In genomic region chr6:94107401-94108107, GRCm38 (mm10) we compare ENCODE assay signal across 18 mouse cellular contexts.
DNase-seq lines count a peak whose midpoint lies in the region; ATAC-seq and TF ChIP-seq lines count a peak whose summit lies in the region.
"Had no signal": no experiment of that assay in that cellular context is flagged by ENCODE, and none has a peak within 500 bp of the region (broad histone marks: within the 10 kb centered on the region; RNA-seq: fewer than 3 reads in every experiment).

No protein-coding gene starts in this region.

- H3K27me3 ChIP-seq in C2C12 (ENCODE audit: control insufficient read depth, insufficient read depth, insufficient read length), result no peaks in the 10 kb centered on the region
- H3K27me3 ChIP-seq in limb, embryonic 15.5 days, result no peaks in the 10 kb centered on the region
- H3K27me3 ChIP-seq: forebrain, embryonic 13.5 days; heart, embryonic 15.5 days; hindbrain, embryonic 13.5 days; lung, embryonic 15.5 days; midbrain, embryonic 13.5 days; stomach, embryonic 15.5 days had no signal

- WGBS in limb, embryonic 15.5 days, result 20% methylated on average over 11 of the region's 11 CpGs

- H3K9ac ChIP-seq in limb, embryonic 15.5 days, result no peak overlapping the region
- H3K9ac ChIP-seq: forebrain, embryonic 13.5 days; heart, embryonic 15.5 days; hindbrain, embryonic 13.5 days; lung, embryonic 15.5 days; midbrain, embryonic 13.5 days; stomach, embryonic 15.5 days had no signal

- TF ChIP-seq CTCF in C2C12 (IDR thresholded peaks at IDR 0.05; ENCODE audit: control insufficient read depth, insufficient read depth, insufficient read length), result no peak

- no peak overlapping the region for H3K4me2 ChIP-seq in limb, embryonic 15.5 days
- H3K4me2 ChIP-seq: forebrain, embryonic 13.5 days; heart, embryonic 15.5 days; hindbrain, embryonic 13.5 days; lung, embryonic 15.5 days; midbrain, embryonic 13.5 days; stomach, embryonic 15.5 days had no signal

- H3K79me3 ChIP-seq in C2C12 (ENCODE audit: low read depth), result peaks cover 2% of the 10 kb centered on the region

- H3K9me3 ChIP-seq in limb, embryonic 15.5 days, result no peaks in the 10 kb centered on the region
- H3K9me3 ChIP-seq: embryonic facial prominence, embryonic 10.5 days; forebrain, embryonic 13.5 days; heart, embryonic 15.5 days; hindbrain, embryonic 13.5 days; lung, embryonic 15.5 days; midbrain, embryonic 13.5 days; stomach, embryonic 15.5 days had no signal

- peak; percentile 19 for DNase-seq in kidney, postnatal 10 days
- no peak for DNase-seq in kidney, adult 11 months
- peak; percentile 59 for DNase-seq in 3T3-L1 (ENCODE audit: low read depth, low spot score)
- DNase-seq in frontal cortex, postnatal 25 days (ENCODE audit: low spot score in 2 of 2), result no peak
- DNase-seq in thymus, postnatal 4 days, result no peak
- DNase-seq: adrenal gland, postnatal 10 days; cerebellum, postnatal 25 days; thymus, postnatal 25 days had no signal

- no peak overlapping the region for H3ac ChIP-seq in C2C12 (ENCODE audit: control insufficient read depth, insufficient read length, low read depth)

- no peak overlapping the region for H3K27ac ChIP-seq in limb, embryonic 15.5 days
- H3K27ac ChIP-seq: embryonic facial prominence, embryonic 10.5 days; forebrain, embryonic 13.5 days; heart, embryonic 15.5 days; hindbrain, embryonic 13.5 days; lung, embryonic 15.5 days; midbrain, embryonic 13.5 days; stomach, embryonic 15.5 days had no signal

- peaks cover 20% of the 10 kb centered on the region for H3K4me1 ChIP-seq in limb, embryonic 15.5 days
- H3K4me1 ChIP-seq: midbrain, embryonic 13.5 days had no signal

- H3K36me3 ChIP-seq in C2C12 (ENCODE audit: control insufficient read depth, insufficient read depth), result no peaks in the 10 kb centered on the region
- H3K36me3 ChIP-seq in limb, embryonic 15.5 days, result no peaks in the 10 kb centered on the region
- H3K36me3 ChIP-seq: embryonic facial prominence, embryonic 10.5 days; heart, embryonic 15.5 days; hindbrain, embryonic 13.5 days; lung, embryonic 15.5 days; midbrain, embryonic 13.5 days; stomach, embryonic 15.5 days had no signal

- peaks cover 30% of the 10 kb centered on the region for H3K79me2 ChIP-seq in C2C12 (ENCODE audit: control insufficient read depth, insufficient read depth)

- H3K4me3 ChIP-seq in C2C12 (ENCODE audit: insufficient read depth, poor library complexity, severe bottlenecking), result no peak overlapping the region
- H3K4me3 ChIP-seq in limb, embryonic 15.5 days, result no peak overlapping the region
- H3K4me3 ChIP-seq: embryonic facial prominence, embryonic 10.5 days; forebrain, embryonic 13.5 days; heart, embryonic 15.5 days; hindbrain, embryonic 13.5 days; lung, embryonic 15.5 days; midbrain, embryonic 13.5 days; stomach, embryonic 15.5 days had no signal

- 0 out of 2 replicates have a peak, but pooled peaks have one; percentile 19 for ATAC-seq in limb, embryonic 15.5 days (ENCODE audit: insufficient number of reproducible peaks, low FRiP score, low TSS enrichment, low read depth)
- ATAC-seq in erythroblast, adult 5-6 weeks (replicated peaks; ENCODE audit: low FRiP score, poor library complexity, severe bottlenecking), result no peak
- ATAC-seq: forebrain, embryonic 13.5 days; midbrain, embryonic 13.5 days had no signal

TF ChIP-seq in C2C12, 6 proteins besides CTCF, POLR2A, EP300 and RAD21:
- TF ChIP-seq FOSL1 (IDR thresholded peaks at IDR 0.05; ENCODE audit: insufficient read depth, low read length, poor library complexity, severe bottlenecking) (no peak), CEBPB (IDR thresholded peaks at IDR 0.05; ENCODE audit: low read depth) (peak; percentile 61)
TF ChIP-seq in C2C12: peak in this region for 1.

Comparison
In these comparisons a context has a peak if more than half of its experiments do, and no peak if none do; other contexts are left out.
1. DNase-seq: peak in kidney, postnatal 10 days (single experiment) and 3T3-L1 (single experiment); none in kidney, adult 11 months (single experiment), frontal cortex, postnatal 25 days (0 of 2) and thymus, postnatal 4 days (single experiment).